Mouse (Mus musculus) forebrain, postnatal 0 days (tissue): ENCODE measurements at regions not wholly inside any gene's neighbourhood (a gene's known extent, or its start where the extent isn't known, plus 50 kb on each side); places are given as distances from the start of the nearest gene placed in this dataset.

Experiments
- ATAC-seq: fragments of 200-750 bp; cut with Nextera tagmentation; 2 replicates; pipeline ENCODE4 v1.8.0; 2017; ENCODE audit warnings: mild to moderate bottlenecking, moderate library complexity
- DNase-seq: peaks from one replicate; pipeline ENCODE4 v3.0.0-alpha.2; 2015
- H3K27ac ChIP-seq: fragments of 300-500 bp; sonication (generic); 2 replicates; pipeline ENCODE4 v1.5.1; 2014; ENCODE audit warnings: low read depth, mild to moderate bottlenecking, antibody characterized with exemption, low read length, moderate library complexity, mixed read lengths
- H3K27me3 ChIP-seq: fragments of 300-500 bp; sonication (generic); 2 replicates; pipeline ENCODE4 v1.6.1; 2014; ENCODE audit warnings: mild to moderate bottlenecking, low read length, mixed read lengths; ENCODE audit not compliant: insufficient read depth
- H3K36me3 ChIP-seq: fragments of 300-500 bp; sonication (generic); 2 replicates; pipeline ENCODE4 v1.6.1; 2014; ENCODE audit warnings: mild to moderate bottlenecking, moderate library complexity; ENCODE audit not compliant: insufficient read depth
- H3K4me1 ChIP-seq: fragments of 300-500 bp; sonication (generic); 2 replicates; pipeline ENCODE4 v1.6.1; 2014; ENCODE audit warnings: antibody characterized with exemption; ENCODE audit not compliant: insufficient read depth
- H3K4me2 ChIP-seq: fragments of 300-500 bp; sonication (generic); 2 replicates; pipeline ENCODE4 v1.6.1; 2014; ENCODE audit warnings: low read depth, mild to moderate bottlenecking, moderate library complexity
- H3K4me3 ChIP-seq: fragments of 300-500 bp; sonication (generic); 2 replicates; pipeline ENCODE4 v1.5.1; 2014; ENCODE audit warnings: low read depth, low read length, mixed read lengths
- H3K9ac ChIP-seq: fragments of 300-500 bp; sonication (generic); 2 replicates; pipeline ENCODE4 v1.6.1; 2014; ENCODE audit warnings: mild to moderate bottlenecking
- H3K9me3 ChIP-seq: fragments of 300-500 bp; sonication (generic); 2 replicates; pipeline ENCODE4 v1.6.1; 2016; ENCODE audit warnings: low read length
- CTCF ChIP-seq: sonication (generic); IDR thresholded peaks from 2 replicates; pipeline ENCODE4 v1.5.1; 2016; ENCODE audit warnings: antibody characterized with exemption, control low read depth, low read depth
- WGBS: fragments of 180-500 bp; shearing (Covaris S2); extraction: QIAGEN DNeasy Blood & Tissue Kit; methylation state at CpG from one replicate; pipeline ENCODE4 v1.1.7; 2014; 5-methylcytosine and 5-hydroxymethylcytosine counted together

- Histone ChIP-seq H3K9me3 (no peaks in the 10 kb centered on the region), H3K4me1 (no peaks in the 10 kb centered on the region), H3K27ac (no peak overlapping the region), H3K9ac (no peak overlapping the region), H3K36me3 (no peaks in the 10 kb centered on the region), H3K4me3 (no peak overlapping the region), H3K27me3 (no peaks in the 10 kb centered on the region), H3K4me2 (no peak overlapping the region)
- DNase-seq (no peak), ATAC-seq (no peak)
- WGBS: 79% methylated on average over 3 of the region's 3 CpGs
- no peak for TF ChIP-seq CTCF
Measured at GRCm38 (mm10) chr3:135045769-135046277, 166.5 kb upstream of the Cenpe start.

DNA sequence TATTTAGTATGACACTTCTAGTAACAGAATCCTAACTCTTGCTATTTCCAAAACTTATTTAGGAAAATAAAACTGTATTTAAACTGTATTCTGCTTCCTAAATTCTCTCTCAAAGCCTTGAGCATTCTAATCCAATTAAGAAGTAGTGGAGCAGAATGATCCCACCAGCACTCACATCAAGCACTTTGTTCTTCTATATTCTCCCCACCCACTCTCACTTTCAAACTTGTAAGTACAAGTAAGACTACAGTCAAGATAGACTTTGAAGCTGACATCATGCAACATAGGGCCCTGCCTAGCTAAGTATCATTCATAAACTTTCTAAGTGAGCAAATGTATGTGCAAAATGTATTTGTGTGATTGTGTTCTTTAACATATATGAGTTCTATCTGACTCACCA, 120.8 kb upstream of the Cenpe start:
- H3K4me3 ChIP-seq: no peak overlapping the region
- ATAC-seq: no peak
- no peak overlapping the region for H3K27ac ChIP-seq
- 0 out of 2 replicates have a peak, but pooled peaks cover 11% of the 10 kb centered on the region for H3K9me3 ChIP-seq
- no peak for DNase-seq
- no peak for TF ChIP-seq CTCF
- no peaks in the 10 kb centered on the region for H3K27me3 ChIP-seq
- no peaks in the 10 kb centered on the region for H3K4me1 ChIP-seq
- no peak overlapping the region for H3K9ac ChIP-seq
- no peaks in the 10 kb centered on the region for H3K36me3 ChIP-seq
- H3K4me2 ChIP-seq: no peak overlapping the region

GRCm38 (mm10) chr3:135100901-135101586, 111.3 kb upstream of the Cenpe start:
- no peaks in the 10 kb centered on the region for H3K9me3 ChIP-seq
- H3K36me3 ChIP-seq: no peaks in the 10 kb centered on the region
- TF ChIP-seq CTCF: no peak
- H3K27ac ChIP-seq: no peak overlapping the region
- no peak overlapping the region for H3K4me2 ChIP-seq
- DNase-seq (peak; percentile 32), ATAC-seq (peak; percentile 25; the same call in 1 of the 2 replicates)
- H3K9ac ChIP-seq: no peak overlapping the region
- no peak overlapping the region for H3K4me3 ChIP-seq
- H3K27me3 ChIP-seq: no peaks in the 10 kb centered on the region
- 51% methylated on average over 8 of the region's 8 CpGs for WGBS
- H3K4me1 ChIP-seq: no peaks in the 10 kb centered on the region
